Mouse (Mus musculus) kidney, adult 9 months (tissue): ENCODE results near the gene Uts2.

Experiments
- DNase-seq: peaks from one replicate; pipeline ENCODE4 v3.0.0; 2022

The Uts2 gene

GRCm38 (mm10) chr4:150996797-150997196, at the start of gene Uts2:
Gene Uts2 (plus strand): TSS chr4:150997097.
- no peak for DNase-seq

GRCm38 (mm10) chr4:150950972-150951371, 45.9 kb upstream of the Uts2 start:
- DNase-seq: no peak

DNA sequence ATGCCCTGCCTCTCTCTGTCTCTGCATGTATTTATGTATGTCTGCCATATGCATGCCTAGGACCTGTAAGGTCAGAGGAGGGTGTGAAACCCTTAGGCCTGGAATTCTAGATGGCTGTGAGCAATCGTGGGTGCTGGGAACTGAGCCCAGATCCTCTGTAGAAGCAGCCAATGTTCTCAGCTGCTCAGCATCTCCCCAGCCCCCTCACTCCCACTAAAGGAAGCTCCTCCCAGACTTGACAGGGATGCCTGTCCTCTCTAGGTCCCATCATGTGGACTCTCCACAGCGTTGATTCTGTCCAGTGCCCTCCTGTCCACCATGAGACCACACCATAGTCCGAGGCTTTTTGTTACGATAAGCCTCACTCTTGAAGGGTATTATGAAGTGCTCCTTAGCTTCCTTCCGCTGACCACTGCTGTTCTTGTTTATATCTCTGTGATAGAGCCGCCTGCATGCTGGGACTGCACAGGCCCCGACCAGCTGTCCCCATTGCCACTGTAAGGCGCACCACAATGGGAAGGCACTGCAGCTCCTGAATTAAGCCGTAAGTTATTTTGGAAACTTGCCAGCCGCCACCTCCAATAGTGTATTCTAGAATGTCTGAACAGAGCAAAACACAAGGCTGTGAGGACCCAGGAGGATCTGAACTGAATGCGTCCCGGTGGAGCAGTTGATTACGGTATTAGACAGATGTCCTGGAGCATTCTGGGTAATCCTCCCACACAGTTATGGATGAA, 40.4 kb upstream of the Uts2 start:
- no peak for DNase-seq

GRCm38 (mm10) chr4:150957106-150957458, 39.8 kb upstream of the Uts2 start:
- DNase-seq: no peak

DNA sequence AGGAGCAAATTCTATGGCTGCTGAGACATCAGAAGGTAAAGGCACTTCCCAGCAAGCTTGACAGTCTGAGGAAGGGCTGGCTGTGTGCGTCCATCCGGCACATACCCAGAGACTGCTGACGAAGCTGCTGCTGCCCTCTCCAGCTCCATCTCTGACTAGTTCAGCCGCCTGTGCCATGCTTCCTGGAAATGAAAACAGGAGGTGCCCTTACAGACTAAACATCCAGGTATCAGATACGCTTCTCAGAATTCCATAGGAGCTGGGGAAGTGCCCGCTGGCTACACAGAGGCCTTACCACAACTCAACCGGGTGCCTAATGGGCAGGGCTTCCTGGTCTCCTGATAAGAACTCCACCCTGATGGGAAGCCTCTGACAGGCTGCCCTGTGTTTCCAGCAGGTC, 38.4 kb upstream of the Uts2 start:
- DNase-seq: peak; percentile 27

GRCm38 (mm10) chr4:150962231-150962630, 34.7 kb upstream of the Uts2 start:
- DNase-seq: peak; percentile 84

- DNase-seq: no peak
Observed at GRCm38 (mm10) chr4:150963711-150964110, 33.2 kb upstream of the Uts2 start.

DNA sequence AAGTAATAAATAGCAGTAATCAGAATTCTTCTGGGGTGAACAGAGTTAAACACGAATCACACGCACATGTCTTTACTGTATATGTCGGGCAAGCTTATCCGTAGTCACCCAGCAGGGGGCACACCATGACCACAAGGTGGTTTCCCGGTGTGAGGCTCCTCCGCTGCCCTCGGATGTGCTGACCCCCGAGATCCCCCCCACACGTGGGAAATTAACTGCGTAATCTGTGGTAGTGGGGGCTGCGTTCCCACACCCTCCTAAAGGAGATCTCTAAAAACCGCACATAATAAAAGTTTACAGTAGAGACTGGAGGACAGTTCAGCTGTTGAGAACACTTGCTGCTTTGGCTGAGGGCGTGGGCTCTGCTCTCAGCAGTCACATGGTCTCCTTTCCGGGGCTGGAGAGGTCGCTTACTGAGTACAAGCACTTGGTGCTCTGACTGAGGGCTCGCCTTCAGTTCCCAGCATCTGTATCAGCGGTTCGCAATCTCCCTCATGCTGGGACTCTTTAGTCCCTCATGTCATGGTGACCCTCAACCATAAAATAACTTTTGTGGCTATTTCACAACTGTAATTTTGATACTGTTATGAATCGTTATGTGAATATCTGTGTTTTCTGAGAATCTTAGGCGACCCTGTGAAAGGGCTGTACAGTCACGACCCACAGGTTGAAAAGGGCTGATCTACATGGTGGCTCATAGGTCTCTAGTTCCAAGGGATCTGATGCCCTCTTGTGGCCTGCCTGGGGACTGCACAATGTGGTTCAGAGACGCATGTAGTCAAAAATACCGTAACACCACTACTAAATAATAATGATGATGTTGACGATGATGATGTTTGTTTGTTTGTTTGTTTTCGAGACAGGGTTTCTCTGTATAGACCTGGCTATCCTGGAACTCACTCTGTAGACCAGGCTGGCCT, 32.0 kb upstream of the Uts2 start:
- DNase-seq: peak; percentile 93

- DNase-seq: no peak
Observed at GRCm38 (mm10) chr4:150965555-150965951, 31.3 kb upstream of the Uts2 start.

- DNase-seq: peak; percentile 82
Observed at GRCm38 (mm10) chr4:150966556-150966955, 30.3 kb upstream of the Uts2 start.

GRCm38 (mm10) chr4:150968956-150969355, 27.9 kb upstream of the Uts2 start:
- DNase-seq: no peak

DNA sequence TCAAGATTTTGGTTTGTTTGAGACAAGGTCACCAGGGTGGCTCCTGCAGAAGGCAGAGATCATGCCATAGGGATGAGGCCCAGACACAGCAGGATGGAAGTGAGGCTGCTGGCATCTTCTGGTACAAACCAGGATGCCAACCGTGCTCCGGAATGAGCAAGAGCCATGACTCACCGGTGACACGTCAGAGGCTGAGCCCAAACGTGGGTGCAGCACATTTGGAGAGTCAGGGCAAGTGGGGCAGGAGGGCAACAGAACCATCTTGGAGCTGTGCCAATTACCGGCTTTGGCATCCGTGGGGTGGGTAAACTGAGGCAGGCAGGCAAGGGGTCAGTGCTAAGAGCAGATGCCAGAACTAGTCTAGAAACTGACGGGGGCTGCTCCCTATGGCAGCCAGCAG, 23.6 kb upstream of the Uts2 start:
- DNase-seq: no peak

GRCm38 (mm10) chr4:150975145-150975544, 21.8 kb upstream of the Uts2 start:
- peak; percentile 50 for DNase-seq

DNA sequence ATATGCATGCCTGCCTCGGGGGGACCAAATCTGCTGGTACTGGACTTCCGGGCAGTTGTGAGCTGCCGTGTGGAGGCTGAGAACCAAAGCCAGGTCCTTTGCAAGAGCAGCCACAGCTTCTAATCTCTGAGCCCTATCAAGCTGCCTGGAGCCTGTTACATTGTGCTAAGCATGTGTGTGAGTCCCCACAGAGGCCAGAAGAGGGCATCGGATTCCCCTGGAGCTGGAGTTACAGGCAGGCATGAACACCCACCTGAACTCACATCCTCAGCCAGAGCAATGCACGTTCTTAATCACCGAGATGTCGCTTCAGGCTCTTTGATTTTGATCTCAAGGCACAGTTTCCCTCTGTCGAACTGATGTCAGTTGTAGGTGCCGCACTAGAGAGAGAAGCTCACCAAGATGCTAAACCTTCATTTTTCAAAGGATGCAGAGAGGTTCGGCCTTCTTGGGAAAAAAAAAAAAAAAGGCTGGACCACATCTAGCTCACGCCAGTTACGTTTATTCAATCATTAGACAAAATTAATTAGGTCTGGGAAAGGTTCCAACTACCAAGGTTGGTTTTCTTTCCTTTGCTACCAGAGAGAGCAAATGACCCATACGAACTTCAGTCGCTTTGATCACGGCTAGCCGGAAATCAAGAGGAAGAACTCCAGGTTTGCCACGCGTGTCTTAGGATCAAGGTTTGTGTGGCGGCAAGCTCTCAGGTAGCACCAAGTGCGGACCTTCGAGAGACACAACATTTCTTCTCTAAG, 18.6 kb upstream of the Uts2 start:
- DNase-seq: peak; percentile 64

DNA sequence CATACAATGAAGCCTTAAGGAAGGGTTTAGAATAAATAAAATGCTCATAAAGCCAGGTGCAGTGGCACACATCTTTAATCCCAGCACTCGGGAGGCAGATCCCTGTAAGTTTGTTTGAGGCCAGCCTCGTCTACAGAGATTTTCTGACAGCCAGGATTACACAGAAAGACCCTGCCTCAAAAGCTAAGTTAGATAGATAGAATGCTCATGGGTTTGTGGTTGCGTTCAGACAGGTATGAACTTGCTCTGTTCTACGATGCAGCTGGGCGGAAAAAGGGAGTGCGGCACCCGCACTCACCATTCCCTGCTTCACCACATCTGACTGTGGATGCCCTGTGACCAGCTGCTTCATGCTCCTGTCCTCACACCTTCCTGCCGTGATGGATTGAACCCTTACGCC, 17.4 kb upstream of the Uts2 start:
- DNase-seq: no peak

DNA sequence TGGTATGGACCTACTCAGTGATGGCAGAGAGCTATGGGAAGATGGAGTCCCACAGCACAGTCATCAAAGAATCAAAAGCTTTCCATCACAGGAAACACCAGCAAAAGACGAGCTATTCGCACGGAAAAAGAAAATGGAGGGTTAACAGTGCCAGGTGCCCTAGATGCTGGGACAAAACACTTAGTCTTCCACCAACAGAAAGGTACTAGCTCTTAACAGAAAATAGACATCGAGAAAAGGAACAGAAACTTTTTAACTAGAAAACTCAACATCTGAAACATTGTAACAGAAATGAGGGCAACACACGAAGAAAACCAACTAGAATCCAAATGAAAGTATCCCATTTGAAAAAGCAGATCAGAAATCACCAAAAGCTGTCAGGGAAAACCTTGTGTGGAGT, 16.7 kb upstream of the Uts2 start:
- DNase-seq: no peak

DNA sequence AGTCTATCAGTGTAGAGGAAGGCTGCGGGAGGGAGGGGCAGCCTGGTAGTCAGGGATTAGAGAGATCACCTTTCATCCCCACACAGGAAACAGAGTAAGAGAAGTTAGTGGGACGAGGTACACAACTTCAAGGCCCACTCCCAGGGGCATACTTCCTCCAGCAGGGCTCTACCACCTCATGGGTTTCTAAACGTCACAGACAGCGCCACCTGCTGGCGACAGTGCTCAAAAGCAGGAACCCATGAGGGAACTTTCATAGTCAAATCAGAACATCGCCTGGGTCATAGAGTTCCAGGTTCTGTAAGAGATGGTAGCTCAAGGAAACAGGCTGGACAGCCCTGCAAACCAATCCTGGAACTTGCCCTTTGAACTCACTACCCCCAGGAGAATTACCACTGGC, 6.7 kb upstream of the Uts2 start:
- peak; percentile 49 for DNase-seq

- DNase-seq: no peak
Observed at GRCm38 (mm10) chr4:150998626-150999025, 1.7 kb downstream of the Uts2 start.

DNA sequence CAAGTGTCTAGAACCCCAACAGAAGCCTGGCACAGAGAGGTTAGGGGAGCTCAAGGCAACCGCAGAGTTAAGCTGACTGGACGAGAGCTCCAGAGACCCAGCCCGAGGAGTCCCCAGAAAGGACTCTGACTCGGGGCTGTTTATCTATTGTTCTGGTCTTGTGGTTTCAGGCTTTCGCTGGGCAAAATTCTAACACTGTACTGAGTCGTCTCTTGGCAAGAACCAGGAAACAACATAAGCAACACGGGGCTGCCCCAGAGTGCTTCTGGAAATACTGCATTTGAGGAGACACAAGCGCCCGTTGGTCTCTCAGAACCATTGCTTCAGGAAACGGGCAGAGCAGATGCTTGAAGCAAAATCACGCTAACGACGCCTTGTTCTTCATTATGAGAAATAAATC, 4.5 kb downstream of the Uts2 start:
- DNase-seq: no peak

DNA sequence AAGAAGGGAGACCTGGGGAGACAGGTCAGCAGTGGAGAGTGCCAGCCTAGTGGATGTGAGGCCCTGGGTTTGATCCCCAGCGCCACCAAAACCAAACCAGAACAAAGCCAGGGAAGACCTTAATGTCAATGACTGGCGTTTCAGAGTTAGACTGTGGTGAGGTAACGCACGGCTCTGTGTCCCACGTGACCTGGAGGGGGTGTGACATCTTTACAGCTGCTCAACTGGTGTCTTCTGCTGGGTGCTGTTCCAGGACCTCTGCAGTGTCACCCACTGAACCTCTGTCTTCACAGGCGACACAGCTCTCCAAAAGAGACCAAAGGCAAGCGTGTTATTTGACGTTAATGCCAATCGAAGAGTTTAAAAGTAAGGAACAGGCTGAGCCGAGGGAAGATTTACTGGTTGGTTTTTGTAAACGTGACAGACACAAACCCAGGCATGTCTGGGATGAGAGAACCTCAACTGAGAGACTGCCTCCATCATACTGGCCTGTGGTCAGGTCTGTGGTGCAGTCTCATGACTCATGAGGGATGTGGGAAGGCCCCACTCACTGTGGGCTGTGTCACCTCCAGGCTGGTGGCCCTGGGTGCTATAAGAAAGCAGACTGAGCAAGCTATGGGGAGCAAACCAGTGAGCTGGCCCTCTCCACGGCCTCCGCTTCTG, 8.9 kb downstream of the Uts2 start:
- DNase-seq: no peak

DNA sequence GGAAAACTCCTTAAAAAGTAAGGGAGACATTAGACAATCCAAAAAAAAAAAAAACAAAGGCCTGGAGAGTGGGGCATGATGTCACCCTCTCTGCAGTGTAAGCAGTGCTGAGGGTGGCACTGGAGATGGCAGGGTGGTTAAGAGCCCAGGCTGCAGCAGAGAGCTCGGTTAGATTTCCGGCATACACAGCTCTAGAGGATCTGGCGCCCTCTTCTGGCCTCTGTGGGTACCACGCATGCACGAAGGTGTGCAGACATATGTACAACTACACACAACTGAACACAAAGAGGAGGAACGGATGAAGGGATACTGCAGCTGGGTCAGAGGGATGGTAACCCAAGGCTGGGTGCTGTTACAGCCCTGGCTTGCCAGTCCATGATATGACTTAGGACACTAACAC, 10.0 kb downstream of the Uts2 start:
- peak; percentile 51 for DNase-seq

DNA sequence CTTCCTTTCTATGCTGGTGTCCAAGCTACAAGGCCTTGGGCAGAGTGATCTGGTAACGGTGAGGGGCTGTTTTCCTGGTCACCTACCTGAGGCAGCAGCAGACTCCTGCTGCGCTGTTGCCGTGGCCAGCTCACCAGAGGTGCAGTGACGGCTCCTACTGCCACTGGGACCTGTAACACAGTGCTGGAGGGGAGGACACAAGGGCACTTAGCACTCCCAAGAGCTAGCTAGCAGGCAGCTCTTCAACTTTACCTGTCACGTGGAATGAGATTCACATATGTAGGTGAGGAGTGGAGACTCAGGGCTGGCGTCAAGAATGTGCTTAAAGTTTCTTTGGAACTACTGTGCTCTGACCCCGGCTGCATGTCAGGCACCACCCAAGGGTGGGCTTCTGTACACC, 13.4 kb downstream of the Uts2 start:
- no peak for DNase-seq

DNA sequence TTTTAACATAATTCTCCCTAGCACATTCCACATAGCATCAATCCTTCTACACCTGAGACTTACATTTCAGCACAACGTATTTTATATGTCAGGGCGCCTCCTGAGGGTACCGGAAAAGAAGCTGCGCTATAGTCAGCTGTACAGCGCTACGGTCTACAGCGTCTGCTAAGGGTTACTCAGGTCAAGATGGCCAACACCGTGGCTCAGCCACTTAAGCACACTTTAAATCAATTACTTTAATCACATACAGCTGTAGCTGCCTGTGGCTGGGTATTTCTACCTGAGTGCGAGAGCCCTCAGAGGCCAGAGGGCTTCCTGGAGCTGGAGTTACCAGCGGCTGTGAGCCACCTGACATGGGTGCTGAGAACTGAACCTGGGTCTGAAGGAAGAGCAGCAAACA, 19.0 kb downstream of the Uts2 start:
- no peak for DNase-seq
